Mouse (Mus musculus) myocyte (in vitro differentiated cells): Measurements from ENCODE around the gene Clrn3.

Experiments
- CEBPB ChIP-seq: IDR thresholded peaks from 2 replicates; pipeline ENCODE4 v1.6.1; 2011; ENCODE audit warnings: mild to moderate bottlenecking, moderate library complexity; ENCODE audit not compliant: poor library complexity, insufficient read depth, severe bottlenecking
- E2F4 ChIP-seq: IDR thresholded peaks from one replicate; pipeline ENCODE4 v1.6.1; 2011; ENCODE audit warnings: mild to moderate bottlenecking, control low read depth, moderate library complexity; ENCODE audit not compliant: insufficient read depth
- MAX ChIP-seq: IDR thresholded peaks from one replicate; pipeline ENCODE4 v1.6.1; 2011; ENCODE audit warnings: low read depth, mild to moderate bottlenecking, control low read depth
- MYOD1 ChIP-seq, 3 experiments: IDR thresholded peaks; one replicate each; pipeline ENCODE4 v1.6.1; 2011; ENCODE audit warnings: control low read depth in 2 of 3, low read depth in 2 of 3, mild to moderate bottlenecking in 2 of 3, moderate library complexity in 1 of 3; ENCODE audit not compliant: insufficient read length in 2 of 3, control insufficient read depth in 1 of 3
- MYOG ChIP-seq, 3 experiments: IDR thresholded peaks; one replicate each; pipeline ENCODE4 v1.6.1; 2011; ENCODE audit warnings: control low read depth in 2 of 3, low read depth in 2 of 3, mild to moderate bottlenecking in 2 of 3; ENCODE audit not compliant: insufficient read length in 2 of 3, control insufficient read depth in 1 of 3, insufficient read depth in 1 of 3
- POLR2A ChIP-seq: IDR thresholded peaks from one replicate; pipeline ENCODE4 v1.6.1; 2011; ENCODE audit warnings: low read depth, mild to moderate bottlenecking, control low read depth, moderate library complexity; ENCODE audit not compliant: insufficient read length
- POLR2AphosphoS2 ChIP-seq: IDR thresholded peaks from one replicate; pipeline ENCODE4 v1.6.1; 2011; ENCODE audit warnings: low read depth, control low read depth; ENCODE audit not compliant: insufficient read length
- REST ChIP-seq: IDR thresholded peaks from one replicate; pipeline ENCODE4 v1.6.1; 2011; ENCODE audit warnings: mild to moderate bottlenecking, control low read depth, moderate library complexity; ENCODE audit not compliant: insufficient read depth, insufficient read length
- TCF12 ChIP-seq: IDR thresholded peaks from one replicate; pipeline ENCODE4 v1.6.1; 2011; ENCODE audit warnings: mild to moderate bottlenecking, control low read depth; ENCODE audit not compliant: poor library complexity, insufficient read depth, severe bottlenecking
- TCF3 ChIP-seq: IDR thresholded peaks from one replicate; pipeline ENCODE4 v1.6.1; 2011; ENCODE audit warnings: low read depth, control low read depth; ENCODE audit not compliant: insufficient read length
- USF1 ChIP-seq: IDR thresholded peaks from one replicate; pipeline ENCODE4 v1.6.1; 2011; ENCODE audit warnings: low read depth, mild to moderate bottlenecking, control low read depth, moderate library complexity

DNA sequence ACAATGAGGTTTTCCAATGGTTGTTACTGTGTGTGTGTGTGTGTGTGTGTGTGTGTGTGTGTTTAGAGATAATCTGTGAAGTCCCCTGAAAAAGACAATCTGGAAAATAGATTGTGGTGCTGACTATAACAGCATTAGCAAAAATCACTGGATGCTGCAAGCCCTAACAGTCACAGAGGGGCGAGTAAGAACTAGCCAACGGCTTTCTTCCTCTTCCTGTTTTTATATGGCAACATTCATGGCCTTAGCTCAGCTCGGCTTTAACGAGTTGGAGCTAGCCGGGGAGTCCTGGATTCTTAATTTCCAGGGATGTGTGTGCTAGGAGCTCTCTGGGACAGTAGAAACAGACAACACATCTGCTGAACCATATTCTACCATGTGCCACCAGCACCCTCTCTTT lies 8.2 kb downstream of the Clrn3 start:
- TF ChIP-seq POLR2A = no peak
- no peak for TF ChIP-seq MYOG (IDR thresholded peaks at IDR 0.05; ENCODE audit: control insufficient read depth in 1 of 3, insufficient read depth in 1 of 3, insufficient read length in 2 of 3, low read depth in 2 of 3)
- no peak for TF ChIP-seq USF1
- TF ChIP-seq MYOD1 (IDR thresholded peaks at IDR 0.05; ENCODE audit: control insufficient read depth in 1 of 3, insufficient read length in 2 of 3, low read depth in 2 of 3) = no peak
- TF ChIP-seq TCF3 = no peak
- TF ChIP-seq POLR2AphosphoS2 = no peak
- no peak for TF ChIP-seq TCF12
- TF ChIP-seq MAX = no peak
- no peak for TF ChIP-seq CEBPB
- no peak for TF ChIP-seq REST
- no peak for TF ChIP-seq E2F4
